Mouse (Mus musculus) stomach, postnatal 0 days (tissue): Measurements from ENCODE around the gene Cd55. TPM values are rescaled to one million over a fixed set of nuclear protein-coding genes. Genes with fewer than 3 reads are reported as not detected.
A peak's percentile ranks its signal among the peaks of the same experiment; 100 is the strongest.

Experiments used
- ATAC-seq: fragments of 200-750 bp; cut with Nextera tagmentation; 2 replicates; pipeline ENCODE4 v1.8.0; 2017; ENCODE audit not compliant: low FRiP score, low TSS enrichment
- DNase-seq: peaks from one replicate; pipeline ENCODE4 v3.0.0-alpha.2; 2016; ENCODE audit warnings: low spot score
- H3K27ac ChIP-seq: fragments of 300-500 bp; sonication (generic); replicated peaks from 2 replicates; pipeline ENCODE4 v1.5.1; 2014; ENCODE audit warnings: mild to moderate bottlenecking, control low read depth
- H3K27me3 ChIP-seq: fragments of 300-500 bp; sonication (generic); 2 replicates; pipeline ENCODE4 v1.6.1; 2014; ENCODE audit warnings: low read length; ENCODE audit not compliant: control insufficient read depth, insufficient read depth
- H3K36me3 ChIP-seq: fragments of 300-500 bp; sonication (generic); 2 replicates; pipeline ENCODE4 v1.6.1; 2014; ENCODE audit warnings: low read length, mixed read lengths; ENCODE audit not compliant: control insufficient read depth, insufficient read depth
- H3K4me1 ChIP-seq: fragments of 300-500 bp; sonication (generic); replicated peaks from 2 replicates; pipeline ENCODE4 v1.6.1; 2014; ENCODE audit warnings: antibody characterized with exemption; ENCODE audit not compliant: control insufficient read depth, insufficient read depth
- H3K4me2 ChIP-seq: fragments of 300-500 bp; sonication (generic); replicated peaks from 2 replicates; pipeline ENCODE4 v1.6.1; 2014; ENCODE audit warnings: low read depth, mild to moderate bottlenecking, control low read depth, moderate library complexity
- H3K4me3 ChIP-seq: fragments of 300-500 bp; sonication (generic); 2 replicates; pipeline ENCODE4 v1.5.1; 2014; ENCODE audit warnings: low read depth, low read length, control low read depth
- H3K9ac ChIP-seq: fragments of 300-500 bp; sonication (generic); 2 replicates; pipeline ENCODE4 v1.6.1; 2014; ENCODE audit warnings: mild to moderate bottlenecking, low read length, control low read depth, mixed read lengths
- H3K9me3 ChIP-seq: fragments of 300-500 bp; sonication (generic); 2 replicates; pipeline ENCODE4 v1.6.1; 2016; ENCODE audit warnings: low read length; ENCODE audit not compliant: control insufficient read depth
- CTCF ChIP-seq: IDR thresholded peaks from 2 replicates; pipeline ENCODE4 v1.5.1; 2016; ENCODE audit warnings: antibody characterized with exemption, low read depth, mild to moderate bottlenecking, moderate library complexity
- EP300 ChIP-seq: optimal IDR thresholded peaks from 2 replicates; pipeline ENCODE3; 2016; ENCODE audit warnings: antibody characterized with exemption
- WGBS: fragments of 180-500 bp; shearing (Covaris S2); extraction: QIAGEN DNeasy Blood & Tissue Kit; methylation state at CpG from one replicate; pipeline ENCODE4 v1.1.7; 2014; 5-methylcytosine and 5-hydroxymethylcytosine counted together
- polyA plus RNA-seq: library from polyadenylated mRNA; unstranded; fragments of >200 nt; fragmentation: Nextera tagmentation; extraction: Ambion mirVana; gene quantifications from 2 replicates; pipeline ENCODE4 v1.2.1, GENCODE M21; 2015

The Cd55 gene
- polyA plus RNA-seq, 1 experiment from 2014 or later: 44.6 TPM

DNA sequence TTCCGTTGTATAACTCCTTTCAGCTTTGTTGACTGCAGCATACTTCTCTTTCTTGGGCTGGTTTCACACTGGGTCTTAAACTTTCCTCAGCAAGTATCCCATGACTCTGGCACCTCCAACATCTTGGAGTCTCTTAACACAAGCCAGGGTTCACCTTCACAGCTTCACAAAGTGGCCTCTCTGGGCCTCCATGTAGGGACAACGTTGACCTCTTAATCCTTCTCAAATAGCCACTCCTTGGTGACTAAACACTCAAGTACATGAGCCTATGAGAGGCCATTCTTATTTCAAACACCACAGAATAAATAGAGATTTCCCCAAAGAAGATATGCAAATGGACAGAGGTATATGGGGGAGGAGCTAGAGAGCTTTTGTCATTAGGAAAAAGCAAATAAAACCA lies 37.4 kb upstream of the Cd55 start:
- Histone ChIP-seq H3K27me3 (no peaks in the 10 kb centered on the region), H3K9me3 (no peaks in the 10 kb centered on the region), H3K4me1 (no peaks in the 10 kb centered on the region), H3K4me2 (no peak overlapping the region), H3K9ac (no peak overlapping the region), H3K27ac (no peak overlapping the region), H3K36me3 (no peaks in the 10 kb centered on the region), H3K4me3 (no peak overlapping the region)
- peak; percentile 83; the same call in 1 of the 2 replicates for ATAC-seq
- WGBS: 68% methylated on average over 2 of the region's 2 CpGs
- DNase-seq: no peak
- no peak for TF ChIP-seq EP300
- no peak for TF ChIP-seq CTCF

- TF ChIP-seq EP300 (no peak), CTCF (no peak)
- Histone ChIP-seq H3K4me3 (no peak overlapping the region), H3K27ac (no peak overlapping the region), H3K9ac (no peak overlapping the region), H3K4me2 (no peak overlapping the region), H3K4me1 (no peaks in the 10 kb centered on the region), H3K9me3 (no peaks in the 10 kb centered on the region), H3K36me3 (no peaks in the 10 kb centered on the region), H3K27me3 (no peaks in the 10 kb centered on the region)
- ATAC-seq (no peak), DNase-seq (no peak)
Measured at GRCm38 (mm10) chr1:130498331-130498730, 35.8 kb upstream of the Cd55 start.

DNA sequence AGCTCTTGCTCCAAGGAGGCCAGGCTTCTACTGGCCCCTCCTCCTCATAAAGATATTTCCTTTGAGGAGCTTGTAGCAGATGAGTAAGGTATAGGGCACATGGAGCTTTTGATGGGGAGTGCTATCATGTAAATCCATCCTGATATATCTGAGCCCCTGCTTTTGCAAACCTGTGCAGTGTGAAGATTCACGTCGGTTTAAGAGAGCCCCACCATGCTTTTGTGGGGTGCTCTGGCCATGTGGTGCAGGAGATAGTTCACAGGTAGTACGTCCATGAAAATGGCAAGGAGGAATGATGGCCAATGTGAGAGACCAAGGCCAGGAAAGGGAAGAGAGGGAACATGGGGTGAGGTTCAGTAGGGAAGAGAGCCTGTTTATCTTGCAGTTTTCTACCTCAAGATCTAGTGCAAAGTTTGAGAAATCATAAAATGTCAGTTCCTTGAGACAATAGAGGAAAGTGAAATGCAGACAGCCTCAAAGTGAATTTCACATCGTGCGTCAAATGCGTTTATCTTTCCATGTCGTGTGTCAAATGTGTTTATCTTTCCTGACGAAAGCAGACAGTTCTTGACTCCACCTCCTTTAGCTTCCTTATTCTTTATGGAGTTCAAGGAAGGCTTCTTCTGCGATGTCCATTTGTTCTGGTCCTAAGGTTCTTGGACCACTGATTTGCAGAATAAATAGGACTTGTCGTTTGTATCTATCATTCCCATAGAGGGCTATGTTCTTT lies 24.4 kb upstream of the Cd55 start:
- Histone ChIP-seq H3K4me2 (no peak overlapping the region), H3K27me3 (no peaks in the 10 kb centered on the region), H3K4me1 (no peaks in the 10 kb centered on the region), H3K9me3 (no peaks in the 10 kb centered on the region), H3K27ac (no peak overlapping the region), H3K9ac (no peak overlapping the region), H3K36me3 (no peaks in the 10 kb centered on the region), H3K4me3 (no peak overlapping the region)
- no peak for ATAC-seq
- no peak for TF ChIP-seq EP300
- no peak for TF ChIP-seq CTCF
- 42% methylated on average over 10 of the region's 10 CpGs for WGBS
- DNase-seq: no peak

- H3K27me3 ChIP-seq: no peaks in the 10 kb centered on the region
- ATAC-seq (peak; percentile 83), DNase-seq (no peak)
- H3K9ac ChIP-seq: no peak overlapping the region
- H3K4me1 ChIP-seq: no peaks in the 10 kb centered on the region
- 53% methylated on average over 10 of the region's 10 CpGs for WGBS
- no peak overlapping the region for H3K27ac ChIP-seq
- H3K36me3 ChIP-seq: no peaks in the 10 kb centered on the region
- TF ChIP-seq EP300: no peak
- no peak for TF ChIP-seq CTCF
- H3K9me3 ChIP-seq: no peaks in the 10 kb centered on the region
- no peak overlapping the region for H3K4me2 ChIP-seq
- no peak overlapping the region for H3K4me3 ChIP-seq
Measured at GRCm38 (mm10) chr1:130485828-130486620, 23.5 kb upstream of the Cd55 start.

DNA sequence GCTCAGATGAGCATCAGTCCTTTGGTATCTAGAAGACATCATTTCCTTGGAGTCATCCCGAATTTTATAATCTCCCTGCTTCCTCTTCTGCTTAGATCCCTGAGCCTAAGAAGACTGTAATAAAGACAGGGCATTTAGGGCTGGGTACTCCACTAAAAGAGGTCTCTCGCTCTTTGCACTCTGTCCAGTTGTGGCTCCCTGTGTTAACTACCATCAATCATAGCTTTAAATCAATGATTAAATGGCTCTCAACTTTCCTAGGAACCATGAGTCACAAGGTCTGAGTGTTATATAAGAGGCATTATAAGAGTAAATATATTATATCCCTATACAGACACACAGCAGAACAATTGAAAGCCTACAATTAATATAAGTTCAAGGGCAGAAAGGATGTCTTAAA lies 22.8 kb upstream of the Cd55 start:
- Histone ChIP-seq H3K9ac (no peak overlapping the region), H3K4me2 (no peak overlapping the region), H3K9me3 (no peaks in the 10 kb centered on the region), H3K36me3 (no peaks in the 10 kb centered on the region), H3K4me3 (no peak overlapping the region), H3K27ac (no peak overlapping the region), H3K27me3 (no peaks in the 10 kb centered on the region), H3K4me1 (no peaks in the 10 kb centered on the region)
- 70% methylated on average over 2 of the region's 2 CpGs for WGBS
- DNase-seq: no peak
- TF ChIP-seq EP300 (no peak), CTCF (no peak)
- no peak for ATAC-seq

- no peak overlapping the region for H3K4me2 ChIP-seq
- no peak for DNase-seq
- no peaks in the 10 kb centered on the region for H3K4me1 ChIP-seq
- no peak for ATAC-seq
- no peak overlapping the region for H3K9ac ChIP-seq
- no peaks in the 10 kb centered on the region for H3K36me3 ChIP-seq
- TF ChIP-seq EP300 (no peak), CTCF (no peak)
- no peak overlapping the region for H3K4me3 ChIP-seq
- H3K9me3 ChIP-seq: no peaks in the 10 kb centered on the region
- no peaks in the 10 kb centered on the region for H3K27me3 ChIP-seq
- WGBS: 81% methylated on average over 6 of the region's 6 CpGs
- H3K27ac ChIP-seq: no peak overlapping the region
Measured at GRCm38 (mm10) chr1:130474936-130475335, 12.4 kb upstream of the Cd55 start.
